Mouse (Mus musculus) stomach, postnatal 0 days (tissue): Measurements from ENCODE around the gene Pgpep1. TPM values are rescaled to one million over a fixed set of nuclear protein-coding genes. Genes with fewer than 3 reads are reported as not detected.

ENCODE experiments used
- ATAC-seq: fragments of 200-750 bp; cut with Nextera tagmentation; 2 replicates; pipeline ENCODE4 v1.8.0; 2017; ENCODE audit not compliant: low FRiP score, low TSS enrichment
- DNase-seq: peaks from one replicate; pipeline ENCODE4 v3.0.0-alpha.2; 2016; ENCODE audit warnings: low spot score
- H3K27ac ChIP-seq: fragments of 300-500 bp; sonication (generic); replicated peaks from 2 replicates; pipeline ENCODE4 v1.5.1; 2014; ENCODE audit warnings: mild to moderate bottlenecking, control low read depth
- H3K27me3 ChIP-seq: fragments of 300-500 bp; sonication (generic); 2 replicates; pipeline ENCODE4 v1.6.1; 2014; ENCODE audit warnings: low read length; ENCODE audit not compliant: control insufficient read depth, insufficient read depth
- H3K36me3 ChIP-seq: fragments of 300-500 bp; sonication (generic); 2 replicates; pipeline ENCODE4 v1.6.1; 2014; ENCODE audit warnings: low read length, mixed read lengths; ENCODE audit not compliant: control insufficient read depth, insufficient read depth
- H3K4me1 ChIP-seq: fragments of 300-500 bp; sonication (generic); replicated peaks from 2 replicates; pipeline ENCODE4 v1.6.1; 2014; ENCODE audit warnings: antibody characterized with exemption; ENCODE audit not compliant: control insufficient read depth, insufficient read depth
- H3K4me2 ChIP-seq: fragments of 300-500 bp; sonication (generic); replicated peaks from 2 replicates; pipeline ENCODE4 v1.6.1; 2014; ENCODE audit warnings: low read depth, mild to moderate bottlenecking, control low read depth, moderate library complexity
- H3K4me3 ChIP-seq: fragments of 300-500 bp; sonication (generic); 2 replicates; pipeline ENCODE4 v1.5.1; 2014; ENCODE audit warnings: low read depth, low read length, control low read depth
- H3K9ac ChIP-seq: fragments of 300-500 bp; sonication (generic); 2 replicates; pipeline ENCODE4 v1.6.1; 2014; ENCODE audit warnings: mild to moderate bottlenecking, low read length, control low read depth, mixed read lengths
- H3K9me3 ChIP-seq: fragments of 300-500 bp; sonication (generic); 2 replicates; pipeline ENCODE4 v1.6.1; 2016; ENCODE audit warnings: low read length; ENCODE audit not compliant: control insufficient read depth
- CTCF ChIP-seq: IDR thresholded peaks from 2 replicates; pipeline ENCODE4 v1.5.1; 2016; ENCODE audit warnings: antibody characterized with exemption, low read depth, mild to moderate bottlenecking, moderate library complexity
- EP300 ChIP-seq: optimal IDR thresholded peaks from 2 replicates; pipeline ENCODE3; 2016; ENCODE audit warnings: antibody characterized with exemption
- WGBS: fragments of 180-500 bp; shearing (Covaris S2); extraction: QIAGEN DNeasy Blood & Tissue Kit; methylation state at CpG from one replicate; pipeline ENCODE4 v1.1.7; 2014; 5-methylcytosine and 5-hydroxymethylcytosine counted together
- polyA plus RNA-seq: library from polyadenylated mRNA; unstranded; fragments of >200 nt; fragmentation: Nextera tagmentation; extraction: Ambion mirVana; gene quantifications from 2 replicates; pipeline ENCODE4 v1.2.1, GENCODE M21; 2015

Pgpep1 gene
- polyA plus RNA-seq = 23.3 and 25.2 TPM in 2 replicates

GRCm38 (mm10) chr8:70660273-70660725 is at the start of gene Pgpep1:
Gene Pgpep1 (minus strand): TSS chr8:70660388.
- peak within 1 kb of the TSS; percentile 70 for H3K4me3 ChIP-seq
- peak within 1 kb of the TSS; percentile 81 for H3K27ac ChIP-seq
- no peak for TF ChIP-seq EP300
- no peak for TF ChIP-seq CTCF
- WGBS = 3% methylated on average over 14 of the region's 14 CpGs
- H3K9me3 ChIP-seq = no peaks in the 10 kb centered on the region
- H3K4me1 ChIP-seq = peaks cover 8% of the 10 kb centered on the region; the same call in 1 of the 2 replicates
- no peaks in the 10 kb centered on the region for H3K27me3 ChIP-seq
- ATAC-seq (peak; percentile 49), DNase-seq (peak; percentile 48)
- peak within 1 kb of the TSS; percentile 78 for H3K4me2 ChIP-seq
- peaks cover 4% of the 10 kb centered on the region; the same call in 1 of the 2 replicates for H3K36me3 ChIP-seq
- H3K9ac ChIP-seq = peak within 1 kb of the TSS; percentile 79

GRCm38 (mm10) chr8:70709794-70710193 is 49.6 kb upstream of the Pgpep1 start:
- H3K9me3 ChIP-seq = no peaks in the 10 kb centered on the region
- no peak overlapping the region for H3K4me2 ChIP-seq
- TF ChIP-seq CTCF (no peak), EP300 (no peak)
- no peak overlapping the region for H3K9ac ChIP-seq
- H3K4me1 ChIP-seq = no peaks in the 10 kb centered on the region
- DNase-seq (no peak), ATAC-seq (no peak)
- WGBS = 89% methylated on average over 9 of the region's 9 CpGs
- no peak overlapping the region for H3K4me3 ChIP-seq
- no peak overlapping the region for H3K27ac ChIP-seq
- no peaks in the 10 kb centered on the region for H3K27me3 ChIP-seq
- H3K36me3 ChIP-seq = no peaks in the 10 kb centered on the region

- no peak overlapping the region for H3K4me2 ChIP-seq
- WGBS = 88% methylated on average over 14 of the region's 14 CpGs
- no peaks in the 10 kb centered on the region for H3K4me1 ChIP-seq
- no peaks in the 10 kb centered on the region for H3K36me3 ChIP-seq
- H3K27me3 ChIP-seq = no peaks in the 10 kb centered on the region
- H3K27ac ChIP-seq = no peak overlapping the region
- ATAC-seq (no peak), DNase-seq (no peak)
- TF ChIP-seq CTCF = no peak
- TF ChIP-seq EP300 = no peak
- H3K9me3 ChIP-seq = no peaks in the 10 kb centered on the region
- no peak overlapping the region for H3K9ac ChIP-seq
- H3K4me3 ChIP-seq = no peak overlapping the region
Measured at GRCm38 (mm10) chr8:70708281-70708680, 48.1 kb upstream of the Pgpep1 start.

DNA sequence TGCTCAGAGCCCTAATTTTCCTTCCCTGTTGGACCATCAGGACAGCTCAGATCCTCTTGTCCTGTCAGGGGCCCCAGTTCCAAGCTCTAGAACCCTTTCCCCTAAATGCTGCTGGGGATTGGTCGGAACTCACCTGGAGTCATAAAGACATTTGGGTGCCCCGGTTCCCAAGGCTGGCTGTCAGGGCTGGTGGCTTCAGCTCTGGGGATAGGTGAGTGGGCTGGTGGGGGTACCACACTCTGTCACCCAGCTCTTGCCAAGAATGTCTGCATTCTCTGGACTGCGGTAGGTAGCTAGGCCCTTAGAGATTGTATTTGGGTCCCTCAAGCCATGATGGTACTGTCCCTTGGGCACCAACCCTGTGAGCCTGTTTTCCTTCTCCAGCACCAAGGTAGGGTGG is 43.1 kb upstream of the Pgpep1 start, which contains the start of gene Iqcn:
TSS of gene Iqcn (plus strand) at position 171 of the 400 bp plus-strand sequence.
- ATAC-seq = no peak
- Histone ChIP-seq H3K4me1 (peaks cover 5% of the 10 kb centered on the region), H3K27ac (peak within 1 kb of the TSS; percentile 35), H3K27me3 (no peaks in the 10 kb centered on the region), H3K4me3 (no peak within 1 kb of the TSS), H3K36me3 (no peaks in the 10 kb centered on the region), H3K9ac (no peak within 1 kb of the TSS), H3K9me3 (no peaks in the 10 kb centered on the region), H3K4me2 (0 out of 2 replicates have a peak within 1 kb of the TSS, but pooled peaks have one; percentile 1)
- TF ChIP-seq CTCF = no peak
- no peak for TF ChIP-seq EP300
- WGBS = 100% methylated on average over 3 of the region's 3 CpGs
- DNase-seq = peak; percentile 43

GRCm38 (mm10) chr8:70702842-70703182 is 42.6 kb upstream of the Pgpep1 start:
- 0 out of 2 replicates have a peak overlapping the region, but pooled peaks have one; percentile 1 for H3K4me2 ChIP-seq
- H3K4me3 ChIP-seq = no peak overlapping the region
- WGBS = 45% methylated on average over 3 of the region's 3 CpGs
- no peak for TF ChIP-seq CTCF
- no peak for TF ChIP-seq EP300
- no peak overlapping the region for H3K9ac ChIP-seq
- no peaks in the 10 kb centered on the region for H3K9me3 ChIP-seq
- DNase-seq (peak; percentile 74), ATAC-seq (peak; percentile 13; the same call in 1 of the 2 replicates)
- peak overlapping the region; percentile 35; the same call in 1 of the 2 replicates for H3K27ac ChIP-seq
- H3K27me3 ChIP-seq = no peaks in the 10 kb centered on the region
- H3K4me1 ChIP-seq = peaks cover 5% of the 10 kb centered on the region
- no peaks in the 10 kb centered on the region for H3K36me3 ChIP-seq

- peaks cover 5% of the 10 kb centered on the region for H3K4me1 ChIP-seq
- no peaks in the 10 kb centered on the region for H3K36me3 ChIP-seq
- no peak overlapping the region for H3K9ac ChIP-seq
- WGBS = 62% methylated on average over 2 of the region's 2 CpGs
- no peaks in the 10 kb centered on the region for H3K9me3 ChIP-seq
- DNase-seq = peak; percentile 59
- peak overlapping the region; percentile 62; the same call in 1 of the 2 replicates for H3K4me2 ChIP-seq
- TF ChIP-seq CTCF (no peak), EP300 (no peak)
- no peak overlapping the region for H3K4me3 ChIP-seq
- ATAC-seq = no peak
- H3K27ac ChIP-seq = peak overlapping the region; percentile 35
- H3K27me3 ChIP-seq = no peaks in the 10 kb centered on the region
Measured at GRCm38 (mm10) chr8:70701982-70702841, 42.0 kb upstream of the Pgpep1 start.
